12 mouse cellular contexts compared by ENCODE assay signal in genomic region chr3:41574720-41575435, GRCm38 (mm10). TPM values are rescaled to one million over a fixed set of nuclear protein-coding genes. Genes with fewer than 3 reads are reported as not detected.
DNase-seq lines count a peak whose midpoint lies in the region; ATAC-seq and TF ChIP-seq lines count a peak whose summit lies in the region.
"Had no signal": no experiment of that assay in that cellular context is flagged by ENCODE, and none has a peak within 500 bp of the region (broad histone marks: within the 10 kb centered on the region; RNA-seq: fewer than 3 reads in every experiment).

No protein-coding gene starts in this region.

- H3K27ac ChIP-seq in midbrain, embryonic 11.5 days (ENCODE audit: low read depth, low read length) = no peak overlapping the region; the same call in 1 of the 2 replicates
- no peak overlapping the region for H3K27ac ChIP-seq in midbrain, embryonic 16.5 days (ENCODE audit: low read length)
- H3K27ac ChIP-seq in intestine, postnatal 0 days (ENCODE audit: low read depth, low read length) = no peak overlapping the region
- H3K27ac ChIP-seq: midbrain, embryonic 13.5 days had no signal

- H3K9ac ChIP-seq in midbrain, embryonic 11.5 days (ENCODE audit: low read length) = no peak overlapping the region
- no peak overlapping the region for H3K9ac ChIP-seq in midbrain, embryonic 16.5 days (ENCODE audit: low read depth, low read length)
- H3K9ac ChIP-seq in intestine, postnatal 0 days (ENCODE audit: low read depth, low read length) = no peak overlapping the region
- H3K9ac ChIP-seq: forebrain, postnatal 0 days; midbrain, embryonic 13.5 days had no signal

- H3K36me3 ChIP-seq in midbrain, embryonic 11.5 days (ENCODE audit: control insufficient read depth, insufficient read depth, low read length) = no peaks in the 10 kb centered on the region
- no peaks in the 10 kb centered on the region for H3K36me3 ChIP-seq in midbrain, embryonic 16.5 days (ENCODE audit: control insufficient read depth, insufficient read depth, low read length)
- H3K36me3 ChIP-seq in intestine, postnatal 0 days (ENCODE audit: control insufficient read depth, insufficient read depth) = no peaks in the 10 kb centered on the region
- H3K36me3 ChIP-seq: midbrain, embryonic 13.5 days had no signal

- TF ChIP-seq CTCF in intestine, postnatal 0 days (IDR thresholded peaks at IDR 0.05; ENCODE audit: low read depth) = no peak

- 81% methylated on average over 7 of the region's 7 CpGs for WGBS in midbrain, embryonic 11.5 days
- 80% methylated on average over 7 of the region's 7 CpGs for WGBS in midbrain, embryonic 16.5 days
- 37% methylated on average over 7 of the region's 7 CpGs for WGBS in intestine, postnatal 0 days

- no peak overlapping the region for H3K4me3 ChIP-seq in midbrain, embryonic 11.5 days (ENCODE audit: low read depth, low read length)
- H3K4me3 ChIP-seq in midbrain, embryonic 16.5 days (ENCODE audit: low read depth, low read length) = no peak overlapping the region
- H3K4me3 ChIP-seq in intestine, postnatal 0 days (ENCODE audit: low read depth, low read length) = no peak overlapping the region
- H3K4me3 ChIP-seq: midbrain, embryonic 13.5 days had no signal

- peak; percentile 28 for DNase-seq in embryo, embryonic 10.5 days (ENCODE audit: low spot score)
- no peak for DNase-seq in embryo, embryonic 11 days
- DNase-seq in midbrain, embryonic 11.5 days (ENCODE audit: low spot score, missing footprints) = peak; percentile 76
- DNase-seq in mesoderm, embryonic 11.5 days (ENCODE audit: low read depth, low spot score) = peak; percentile 26
- DNase-seq in frontal cortex, postnatal 36 days (ENCODE audit: low spot score in 2 of 2) = no peak
- DNase-seq in thymus, postnatal 25 days = no peak
- DNase-seq: forebrain, postnatal 0 days; retina, postnatal 1 day had no signal

- H3K9me3 ChIP-seq in midbrain, embryonic 11.5 days (ENCODE audit: control insufficient read depth, low read length) = no peaks in the 10 kb centered on the region
- H3K9me3 ChIP-seq in midbrain, embryonic 16.5 days (replicated peaks; ENCODE audit: control insufficient read depth, low read length, poor library complexity, severe bottlenecking) = no peaks in the 10 kb centered on the region
- H3K9me3 ChIP-seq in intestine, postnatal 0 days (ENCODE audit: control insufficient read depth) = no peaks in the 10 kb centered on the region
- H3K9me3 ChIP-seq: midbrain, embryonic 13.5 days had no signal

- peaks cover 12% of the 10 kb centered on the region; the same call in 1 of the 2 replicates for H3K4me1 ChIP-seq in midbrain, embryonic 11.5 days (ENCODE audit: control insufficient read depth, insufficient read depth, low read length)
- 0 out of 2 replicates have a peak, but pooled peaks cover 3% of the 10 kb centered on the region for H3K4me1 ChIP-seq in midbrain, embryonic 16.5 days (ENCODE audit: control insufficient read depth, insufficient read depth, low read length)
- peaks cover 23% of the 10 kb centered on the region for H3K4me1 ChIP-seq in intestine, postnatal 0 days (replicated peaks; ENCODE audit: control insufficient read depth, insufficient read depth, low read length)

- no peak overlapping the region for H3K4me2 ChIP-seq in midbrain, embryonic 11.5 days
- H3K4me2 ChIP-seq in midbrain, embryonic 16.5 days (ENCODE audit: low read length) = no peak overlapping the region
- H3K4me2 ChIP-seq in intestine, postnatal 0 days (replicated peaks; ENCODE audit: low read depth) = 0 out of 2 replicates have a peak overlapping the region, but pooled peaks have one; percentile 2
- H3K4me2 ChIP-seq: midbrain, embryonic 13.5 days had no signal

- no peak for ATAC-seq in midbrain, embryonic 11.5 days (ENCODE audit: low FRiP score)
- ATAC-seq in midbrain, embryonic 16.5 days = no peak
- 0 out of 2 replicates have a peak, but pooled peaks have one; percentile 4 for ATAC-seq in intestine, postnatal 0 days
- ATAC-seq: forebrain, postnatal 0 days; midbrain, embryonic 13.5 days; Patski had no signal

- no peaks in the 10 kb centered on the region for H3K27me3 ChIP-seq in midbrain, embryonic 11.5 days (ENCODE audit: control insufficient read depth, insufficient read depth, low read length)
- no peaks in the 10 kb centered on the region for H3K27me3 ChIP-seq in midbrain, embryonic 16.5 days (ENCODE audit: control insufficient read depth, insufficient read depth, low read depth, low read length)
- H3K27me3 ChIP-seq in intestine, postnatal 0 days (replicated peaks; ENCODE audit: control insufficient read depth, insufficient read depth, low read length) = no peaks in the 10 kb centered on the region
- H3K27me3 ChIP-seq: midbrain, embryonic 13.5 days; Patski had no signal

RNA-seq across cellular contexts. Expression of gene Jade1, which starts 19.3 kb away (rescaled TPM):
- 17.1 and 20.2 TPM in 2 replicates for polyA plus RNA-seq in midbrain, embryonic 11.5 days (2014; fragmentation: Nextera tagmentation; extraction: Ambion mirVana)
- polyA plus RNA-seq in midbrain, embryonic 16.5 days (2015; fragmentation: Nextera tagmentation; extraction: Ambion mirVana) = 13.2 and 14.2 TPM in 2 replicates
- polyA plus RNA-seq in intestine, postnatal 0 days (2015; fragmentation: Nextera tagmentation; extraction: Ambion mirVana) = 15.3 and 18.4 TPM in 2 replicates

Comparison
In these comparisons a context has a peak if more than half of its experiments do, and no peak if none do; other contexts are left out.
1. DNase-seq: peak in embryo, embryonic 10.5 days (single experiment), midbrain, embryonic 11.5 days (single experiment) and mesoderm, embryonic 11.5 days (single experiment); none in embryo, embryonic 11 days (single experiment), frontal cortex, postnatal 36 days (0 of 2) and thymus, postnatal 25 days (single experiment).